Mouse (Mus musculus) induced T-regulatory cell, adult 2 months (primary cell): ENCODE results near the gene Kalrn.

ENCODE experiments used
- DNase-seq: peaks from one replicate; pipeline ENCODE4 v3.0.0-alpha.2; 2012; ENCODE audit warnings: low read depth

Kalrn gene

DNA sequence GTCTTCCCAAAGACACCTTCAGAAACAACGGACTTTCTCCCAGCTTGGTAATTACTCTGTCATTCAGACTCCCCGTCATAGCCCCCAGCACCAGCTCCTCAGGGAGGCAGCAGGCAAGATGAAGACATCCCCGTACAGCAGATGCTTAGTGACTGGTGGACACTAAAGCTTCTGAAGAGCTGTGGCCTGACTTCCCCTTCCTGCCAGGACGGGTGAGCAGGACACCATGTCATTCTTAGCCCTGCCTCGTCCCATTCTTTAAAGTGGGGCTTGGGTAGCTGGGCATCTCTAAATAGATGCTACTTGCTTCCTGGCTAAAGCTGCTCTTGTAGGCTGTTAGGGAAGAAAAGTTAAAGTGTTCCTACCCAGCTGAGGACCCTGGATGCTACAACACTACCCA is 145.7 kb downstream of the Kalrn start:
- DNase-seq = no peak

GRCm38 (mm10) chr16:34421473-34421872 is 151.9 kb downstream of the Kalrn start:
- no peak for DNase-seq

- no peak for DNase-seq
Measured at GRCm38 (mm10) chr16:34417966-34418365, 155.4 kb downstream of the Kalrn start.

DNA sequence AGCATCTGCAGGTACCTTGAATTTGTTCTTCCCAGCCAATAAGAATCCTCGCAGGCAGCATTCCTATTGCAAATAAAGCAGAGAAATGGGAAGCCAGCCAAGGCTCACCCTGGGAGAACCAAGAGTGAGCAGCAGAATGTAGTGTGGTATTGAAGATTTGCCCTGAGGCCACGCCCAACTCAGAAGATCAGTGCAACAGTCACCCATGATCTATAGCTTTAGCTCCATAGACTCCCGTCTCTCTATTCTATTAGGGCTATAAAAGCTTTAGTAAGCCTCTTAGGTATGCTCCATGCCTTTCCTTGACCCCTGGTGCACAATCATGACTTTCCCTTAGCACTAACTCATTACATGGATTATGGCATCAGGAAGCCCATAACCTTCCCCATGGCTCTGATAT is 155.9 kb downstream of the Kalrn start:
- DNase-seq = no peak

- DNase-seq = no peak
Measured at GRCm38 (mm10) chr16:34414581-34414980, 158.8 kb downstream of the Kalrn start.

DNA sequence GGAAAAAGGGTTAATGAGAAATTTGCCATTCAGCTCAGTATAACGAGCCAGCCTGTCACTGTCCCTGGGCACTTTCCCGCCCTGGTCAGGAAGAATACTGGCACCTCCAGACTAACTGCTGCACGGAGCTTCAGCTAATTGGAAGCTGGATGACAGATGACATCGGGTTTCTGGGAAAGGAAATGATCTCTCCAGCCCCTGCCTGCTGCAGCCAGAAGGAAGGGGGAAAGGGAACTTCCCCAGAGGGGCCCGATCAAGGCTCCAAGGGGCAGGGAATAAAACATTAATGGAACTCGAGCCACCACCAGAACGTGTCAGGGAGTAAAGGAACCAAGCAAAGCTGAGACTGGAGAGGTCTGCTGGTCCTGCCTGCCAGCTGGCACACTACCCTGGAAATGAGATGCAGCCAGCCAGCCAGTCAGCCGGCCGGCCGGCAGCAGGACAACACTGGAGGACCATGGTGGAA is 159.4 kb downstream of the Kalrn start:
- no peak for DNase-seq

DNA sequence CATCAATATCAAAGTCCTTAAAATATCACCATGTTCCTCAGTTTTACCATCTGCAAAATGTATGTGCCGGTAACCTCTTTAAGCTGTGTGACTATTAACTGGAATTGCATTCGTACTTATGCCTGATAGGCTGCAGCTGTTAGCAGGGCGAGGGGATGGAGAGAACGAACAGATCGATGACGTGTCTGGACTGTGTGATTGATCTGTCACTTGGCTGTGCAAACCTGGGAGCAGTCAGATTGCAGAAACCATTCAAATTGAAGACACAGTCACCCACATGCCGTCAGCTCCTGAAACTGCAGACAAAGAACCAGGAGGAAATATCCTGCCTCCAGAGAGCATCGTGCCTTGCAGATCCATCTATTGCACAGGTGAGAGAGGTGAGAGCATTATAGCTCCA is 166.3 kb downstream of the Kalrn start:
- no peak for DNase-seq

- no peak for DNase-seq
Measured at GRCm38 (mm10) chr16:34405094-34405493, 168.2 kb downstream of the Kalrn start.

GRCm38 (mm10) chr16:34401216-34401615 is 172.1 kb downstream of the Kalrn start:
- no peak for DNase-seq

GRCm38 (mm10) chr16:34400102-34400728 is 173.1 kb downstream of the Kalrn start:
- DNase-seq = no peak

DNA sequence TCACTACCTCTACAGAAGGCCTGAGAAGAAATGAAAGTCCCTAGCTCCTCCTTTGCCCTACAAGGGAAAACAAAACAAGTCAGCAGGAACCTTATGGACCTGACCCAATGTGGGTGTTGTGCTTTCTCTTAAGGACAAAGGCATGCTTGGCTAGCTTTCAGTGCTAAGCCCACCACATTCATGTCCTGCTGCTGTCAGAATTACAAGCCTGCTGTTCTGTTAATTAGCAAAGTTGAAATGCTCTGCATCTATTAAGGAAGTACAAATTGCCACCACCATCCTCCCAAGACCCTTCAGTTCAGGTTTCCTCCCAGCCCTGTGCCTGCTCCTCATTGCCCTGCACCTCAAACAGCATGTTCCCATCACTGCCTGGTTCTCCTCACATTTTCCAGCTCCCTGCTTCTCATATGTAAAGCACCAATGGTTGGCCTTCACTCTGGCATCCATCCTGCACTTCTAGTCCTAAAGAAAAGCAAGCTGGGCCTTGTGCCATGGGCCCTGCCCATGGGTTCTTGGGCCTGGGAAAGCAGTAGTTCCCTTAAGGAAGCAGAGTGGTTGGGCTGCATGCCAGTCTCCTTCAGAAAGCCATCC is 178.0 kb downstream of the Kalrn start:
- DNase-seq = no peak

DNA sequence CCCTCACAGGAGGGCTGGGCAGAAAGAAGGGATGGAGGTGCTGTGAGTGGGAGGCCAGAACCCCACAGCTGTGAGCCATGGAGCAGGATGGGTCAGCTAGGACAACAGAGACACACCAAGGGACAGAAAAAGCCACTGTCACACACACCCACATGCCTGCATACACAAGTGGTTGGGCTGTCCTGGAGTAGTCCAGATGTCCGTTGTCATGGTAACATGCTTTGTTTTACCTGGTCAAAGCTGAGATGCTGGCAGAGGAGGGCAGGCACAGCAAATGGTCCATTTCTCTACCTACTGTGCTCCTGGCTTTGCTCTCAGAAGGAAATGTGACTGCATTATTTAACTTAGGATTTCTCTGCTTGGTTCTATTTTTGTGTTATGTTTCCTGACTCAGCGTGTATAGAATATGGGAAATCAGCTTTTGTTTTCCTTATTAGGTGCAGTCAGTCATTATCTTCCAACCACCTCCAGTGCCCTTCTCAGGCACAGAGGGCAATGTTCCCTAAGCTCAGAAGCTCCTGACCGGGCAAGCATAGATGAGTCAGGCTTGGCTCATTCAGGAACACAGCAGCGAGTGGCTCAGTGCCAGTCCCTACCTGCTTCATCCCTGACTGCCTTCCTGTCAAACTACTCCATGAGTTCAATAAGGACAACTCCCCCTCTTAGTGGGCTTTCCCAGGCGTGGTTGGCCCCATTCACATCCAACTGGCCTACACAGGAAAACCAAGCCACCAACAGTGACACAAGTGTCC is 183.6 kb downstream of the Kalrn start:
- DNase-seq = no peak

DNA sequence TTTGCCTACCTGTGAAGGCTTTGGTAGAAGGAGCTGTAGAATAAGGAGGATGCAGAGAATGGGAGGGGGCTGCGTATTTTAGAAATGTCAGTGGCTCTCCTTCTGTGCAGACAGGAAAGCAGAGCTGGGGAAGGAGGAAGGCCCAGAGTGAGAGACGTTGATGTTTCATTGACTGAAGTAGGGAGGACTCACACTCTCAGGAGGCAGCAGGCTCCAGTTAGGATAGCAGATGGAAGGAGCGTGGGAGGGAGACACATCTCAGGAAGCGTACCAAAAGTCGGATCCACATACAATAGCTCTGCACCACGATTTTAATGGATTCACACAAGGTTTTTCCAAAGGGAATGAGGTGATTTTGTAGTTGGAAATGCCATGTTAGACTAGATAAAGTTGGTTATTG is 184.5 kb downstream of the Kalrn start:
- DNase-seq = no peak

DNA sequence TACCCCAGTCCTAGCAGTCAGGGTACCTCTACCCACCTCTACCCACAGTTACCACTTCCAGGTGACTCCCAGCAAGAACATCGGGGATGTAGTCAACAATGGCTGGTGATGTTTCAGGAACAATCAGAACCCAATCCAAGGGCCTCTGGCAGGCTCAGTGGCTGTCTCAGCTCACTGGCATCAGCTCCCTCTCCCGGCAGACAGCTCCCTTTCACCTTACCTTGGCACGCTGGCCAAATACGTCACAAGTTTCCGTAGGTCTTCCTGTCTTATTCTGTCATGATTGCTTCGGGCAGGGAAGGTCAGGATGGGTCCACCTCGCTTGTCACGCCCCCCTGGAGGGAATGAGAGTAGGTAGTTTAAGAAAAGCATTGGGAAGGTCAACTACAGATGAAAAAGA is 188.3 kb downstream of the Kalrn start:
- DNase-seq = no peak

DNA sequence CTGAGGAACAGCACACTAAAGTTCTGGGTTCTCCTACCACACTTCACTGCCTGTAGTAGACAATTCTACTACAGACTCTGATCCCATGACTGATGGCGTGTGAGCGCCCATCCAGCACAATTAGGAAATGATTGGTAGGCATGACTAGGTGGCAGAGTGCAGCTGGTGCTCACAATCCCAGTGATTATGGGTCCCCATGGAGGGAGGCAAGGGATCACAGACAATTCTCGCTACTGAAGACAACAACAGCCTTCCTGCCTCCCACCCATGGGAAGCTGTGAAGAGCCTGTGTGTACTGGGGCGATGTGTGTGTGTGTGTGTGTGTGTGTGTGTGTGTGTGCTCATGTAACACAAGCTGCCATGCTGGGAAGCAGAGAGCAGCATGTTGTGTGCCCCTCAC is 190.3 kb downstream of the Kalrn start:
- DNase-seq = no peak

DNA sequence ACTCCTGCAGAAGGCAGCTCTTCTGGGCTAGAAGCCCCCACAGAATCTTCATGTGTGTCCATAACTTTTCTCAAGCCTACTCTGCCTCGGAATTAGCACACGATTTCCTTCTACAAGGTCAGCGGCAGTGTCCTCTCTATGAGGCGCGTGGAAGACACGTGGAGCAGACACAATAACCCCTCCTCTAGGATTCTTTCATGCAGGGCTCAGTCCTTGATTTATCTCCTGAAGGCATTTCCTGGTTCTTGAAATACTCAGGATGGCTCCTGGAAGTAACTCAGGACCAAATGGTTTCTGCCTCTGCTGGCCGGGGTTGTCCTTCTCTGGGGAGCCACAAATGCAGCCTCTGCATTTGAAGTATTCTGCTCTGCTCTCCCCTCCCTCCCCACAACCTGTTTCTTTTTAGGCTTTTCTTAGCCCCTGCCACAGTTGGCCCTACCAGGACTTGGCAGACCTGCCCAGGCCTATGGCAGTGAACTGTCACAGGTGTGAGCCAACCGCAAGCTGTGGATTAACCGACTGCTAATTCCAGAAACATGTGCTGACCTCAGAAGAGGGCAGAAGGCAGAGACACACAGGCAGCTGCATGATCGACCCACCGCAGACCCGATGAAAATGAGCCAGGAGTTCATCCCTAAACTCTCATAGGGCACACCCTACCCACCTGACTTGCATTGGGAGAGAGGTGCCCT is 197.0 kb downstream of the Kalrn start:
- no peak for DNase-seq

GRCm38 (mm10) chr16:34373519-34373918 is 199.8 kb downstream of the Kalrn start:
- no peak for DNase-seq

DNA sequence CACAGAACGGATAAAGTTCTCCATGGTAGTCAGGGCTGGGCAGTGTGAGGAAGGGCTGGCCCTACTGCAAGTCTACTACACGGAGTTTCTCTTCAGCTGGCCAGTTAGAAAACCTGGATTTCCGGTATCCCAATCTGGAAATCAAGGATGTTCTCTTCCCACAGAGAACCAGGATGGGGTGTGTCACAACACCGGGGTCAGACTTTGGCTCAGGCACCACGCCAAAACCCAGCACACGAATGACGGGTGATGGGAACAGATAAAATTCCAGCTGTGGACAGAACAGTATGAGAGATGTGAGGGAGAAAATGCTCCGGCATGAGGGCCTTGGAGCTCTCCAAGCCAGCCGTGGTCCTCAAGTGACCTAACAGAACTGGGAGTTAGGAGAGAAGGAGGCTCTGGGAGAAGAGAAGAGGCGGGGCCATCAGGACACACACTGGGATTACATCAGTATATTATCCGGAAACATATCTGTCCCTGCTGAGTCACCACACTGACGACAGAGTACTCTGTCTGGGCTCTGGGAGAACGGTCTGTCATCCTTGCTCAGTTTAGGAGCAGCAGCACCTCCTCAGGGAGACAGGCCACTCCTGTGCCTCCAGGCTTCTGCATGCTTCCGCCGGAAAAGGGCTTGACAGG is 201.1 kb downstream of the Kalrn start:
- no peak for DNase-seq

DNA sequence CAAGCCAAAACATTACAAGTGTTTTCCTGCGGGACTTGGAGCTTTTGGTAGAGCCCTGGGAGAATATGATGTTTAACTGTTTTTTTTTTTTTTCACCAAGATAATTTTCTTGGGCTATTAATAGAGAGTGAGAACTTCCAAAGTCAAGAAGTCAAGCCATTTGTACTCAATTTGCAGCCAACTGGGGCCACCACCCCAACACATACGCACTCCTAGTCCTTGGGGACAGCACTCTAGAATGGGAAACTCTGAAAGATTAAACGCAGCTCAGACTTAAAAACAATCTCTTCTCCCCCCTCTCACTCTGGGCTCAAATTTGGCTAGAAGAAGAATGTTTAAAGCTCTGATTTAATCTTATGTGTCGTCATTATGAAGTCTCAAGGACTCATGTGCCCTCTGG is 214.1 kb downstream of the Kalrn start:
- no peak for DNase-seq

GRCm38 (mm10) chr16:34355547-34355946 is 217.8 kb downstream of the Kalrn start:
- no peak for DNase-seq

GRCm38 (mm10) chr16:34354042-34354441 is 219.3 kb downstream of the Kalrn start:
- no peak for DNase-seq

- no peak for DNase-seq
Measured at GRCm38 (mm10) chr16:34352747-34353146, 220.6 kb downstream of the Kalrn start.
